Mouse (Mus musculus) forebrain, embryonic 15.5 days (tissue): Measurements from ENCODE around the gene Ano4. TPM values are rescaled to one million over a fixed set of nuclear protein-coding genes. Genes with fewer than 3 reads are reported as not detected.

Experiments used
- ATAC-seq: fragments of 200-750 bp; cut with Nextera tagmentation; replicated peaks from 2 replicates; pipeline ENCODE4 v1.8.0; 2017; ENCODE audit warnings: mild to moderate bottlenecking, moderate TSS enrichment, moderate library complexity
- H3K27ac ChIP-seq: fragments of 300-500 bp; sonication (generic); replicated peaks from 2 replicates; pipeline ENCODE4 v1.5.1; 2015; ENCODE audit warnings: mild to moderate bottlenecking, inconsistent platforms
- H3K27me3 ChIP-seq: fragments of 300-500 bp; sonication (generic); 2 replicates; pipeline ENCODE4 v1.6.1; 2015; ENCODE audit warnings: inconsistent platforms
- H3K36me3 ChIP-seq: fragments of 300-500 bp; sonication (generic); 2 replicates; pipeline ENCODE4 v1.6.1; 2015; ENCODE audit warnings: mild to moderate bottlenecking, inconsistent platforms
- H3K4me1 ChIP-seq: fragments of 300-500 bp; sonication (generic); 2 replicates; pipeline ENCODE4 v1.6.1; 2015; ENCODE audit warnings: inconsistent platforms
- H3K4me2 ChIP-seq: fragments of 300-500 bp; sonication (generic); replicated peaks from 2 replicates; pipeline ENCODE4 v1.6.1; 2015; ENCODE audit warnings: mild to moderate bottlenecking, inconsistent platforms
- H3K4me3 ChIP-seq: fragments of 300-500 bp; sonication (generic); 2 replicates; pipeline ENCODE4 v1.5.1; 2015; ENCODE audit warnings: mild to moderate bottlenecking, inconsistent platforms
- H3K9ac ChIP-seq: fragments of 300-500 bp; sonication (generic); replicated peaks from 2 replicates; pipeline ENCODE4 v1.6.1; 2015; ENCODE audit warnings: mild to moderate bottlenecking, inconsistent platforms
- H3K9me3 ChIP-seq: fragments of 300-500 bp; sonication (generic); 2 replicates; pipeline ENCODE4 v1.6.1; 2016; ENCODE audit warnings: inconsistent platforms
- WGBS: fragments of 180-500 bp; shearing (Covaris S2); methylation state at CpG from one replicate; pipeline ENCODE4 v1.1.7; 2015; ENCODE audit warnings: mixed read lengths; 5-methylcytosine and 5-hydroxymethylcytosine counted together
- polyA plus RNA-seq: library from polyadenylated mRNA; unstranded; fragments of >200 nt; fragmentation: Nextera tagmentation; extraction: Ambion mirVana; gene quantifications from 2 replicates; pipeline ENCODE4 v1.2.1, GENCODE M21; 2015

Gene Ano4
- polyA plus RNA-seq, 1 experiment from 2014 or later = 4.5 TPM

GRCm38 (mm10) chr10:88983444-88983843, 361.1 kb downstream of the Ano4 start:
- no peak overlapping the region for H3K9ac ChIP-seq
- H3K9me3 ChIP-seq = no peaks in the 10 kb centered on the region
- WGBS = 29% methylated on average over 8 of the region's 8 CpGs
- no peak overlapping the region for H3K4me2 ChIP-seq
- no peak for ATAC-seq
- H3K4me1 ChIP-seq = no peaks in the 10 kb centered on the region
- no peaks in the 10 kb centered on the region for H3K36me3 ChIP-seq
- H3K27ac ChIP-seq = no peak overlapping the region
- no peak overlapping the region for H3K4me3 ChIP-seq
- no peaks in the 10 kb centered on the region for H3K27me3 ChIP-seq

DNA sequence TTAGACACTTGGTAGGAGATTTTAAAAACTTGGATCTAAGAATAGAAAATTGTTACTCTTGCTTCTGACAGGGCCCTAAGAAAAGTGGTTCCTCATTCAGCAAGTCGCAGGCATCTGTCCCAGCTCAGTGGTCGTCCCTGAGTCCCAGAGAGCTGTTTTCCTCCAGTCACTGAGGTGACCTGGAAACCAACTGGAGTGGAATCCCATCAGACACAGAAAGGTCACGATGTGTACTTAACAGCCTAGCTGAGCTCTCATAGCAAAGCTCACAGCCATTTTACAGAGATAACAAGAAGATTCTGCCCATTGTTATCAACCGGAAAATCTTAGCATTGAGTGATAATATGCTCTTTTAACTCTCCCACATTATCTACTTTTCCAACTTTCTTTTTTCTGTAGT, 365.1 kb downstream of the Ano4 start:
- ATAC-seq = no peak
- no peak overlapping the region for H3K9ac ChIP-seq
- no peak overlapping the region for H3K4me2 ChIP-seq
- 87% methylated on average over 4 of the region's 4 CpGs for WGBS
- H3K27me3 ChIP-seq = no peaks in the 10 kb centered on the region
- H3K27ac ChIP-seq = no peak overlapping the region
- H3K9me3 ChIP-seq = no peaks in the 10 kb centered on the region
- H3K4me3 ChIP-seq = no peak overlapping the region
- H3K4me1 ChIP-seq = no peaks in the 10 kb centered on the region
- no peaks in the 10 kb centered on the region for H3K36me3 ChIP-seq

DNA sequence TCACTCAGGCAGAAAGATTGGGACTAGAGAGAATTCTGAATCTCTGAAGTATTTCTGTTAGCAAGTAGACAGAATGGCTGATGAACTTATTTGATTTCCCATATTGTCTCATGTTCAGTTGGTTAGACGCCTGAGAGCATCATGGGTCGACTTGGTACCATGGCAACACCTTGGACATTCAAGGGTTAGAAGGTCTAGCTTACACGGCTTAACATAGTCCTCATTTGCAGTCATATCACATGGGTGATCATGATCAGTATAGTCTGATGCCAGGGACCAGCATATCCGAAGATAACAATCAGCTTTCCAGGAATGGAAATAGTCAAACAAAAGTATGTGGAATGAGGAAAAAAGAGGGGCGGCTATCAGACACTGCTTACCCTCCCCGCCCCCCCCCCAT, 365.6 kb downstream of the Ano4 start:
- Histone ChIP-seq H3K9me3 (no peaks in the 10 kb centered on the region), H3K4me2 (no peak overlapping the region), H3K36me3 (no peaks in the 10 kb centered on the region), H3K27ac (no peak overlapping the region), H3K4me1 (no peaks in the 10 kb centered on the region), H3K27me3 (no peaks in the 10 kb centered on the region), H3K9ac (no peak overlapping the region), H3K4me3 (no peak overlapping the region)
- ATAC-seq = no peak
- WGBS = 68% methylated on average over 6 of the region's 6 CpGs

GRCm38 (mm10) chr10:88970951-88971725, 373.4 kb downstream of the Ano4 start:
- no peak overlapping the region for H3K4me2 ChIP-seq
- WGBS = 89% methylated on average over 7 of the region's 7 CpGs
- H3K27ac ChIP-seq = no peak overlapping the region
- H3K36me3 ChIP-seq = no peaks in the 10 kb centered on the region
- no peaks in the 10 kb centered on the region for H3K9me3 ChIP-seq
- no peaks in the 10 kb centered on the region for H3K27me3 ChIP-seq
- no peaks in the 10 kb centered on the region for H3K4me1 ChIP-seq
- H3K4me3 ChIP-seq = no peak overlapping the region
- no peak for ATAC-seq
- H3K9ac ChIP-seq = no peak overlapping the region

DNA sequence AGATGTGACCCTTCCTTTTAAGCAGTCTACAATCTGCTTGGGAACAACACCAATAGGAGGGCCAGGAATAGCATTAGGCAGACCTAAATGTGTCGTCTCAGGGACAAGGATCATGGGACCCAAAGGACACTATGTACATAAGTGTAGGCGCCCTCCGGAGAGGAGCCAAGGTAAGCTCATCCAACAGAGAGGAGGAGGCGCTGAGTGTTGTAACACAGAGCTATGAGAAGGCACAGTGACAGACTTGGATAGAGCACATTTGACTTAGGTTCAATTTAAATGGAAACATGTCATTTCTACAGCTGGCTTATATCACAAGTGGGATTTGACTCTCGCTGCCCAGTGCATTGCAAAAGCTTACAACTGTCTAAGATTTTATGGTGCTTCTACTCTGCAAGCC, 376.0 kb downstream of the Ano4 start:
- no peak for ATAC-seq
- no peaks in the 10 kb centered on the region for H3K27me3 ChIP-seq
- no peak overlapping the region for H3K4me2 ChIP-seq
- no peak overlapping the region for H3K9ac ChIP-seq
- no peaks in the 10 kb centered on the region for H3K4me1 ChIP-seq
- H3K36me3 ChIP-seq = no peaks in the 10 kb centered on the region
- WGBS = 97% methylated on average over 5 of the region's 5 CpGs
- H3K27ac ChIP-seq = no peak overlapping the region
- H3K9me3 ChIP-seq = no peaks in the 10 kb centered on the region
- no peak overlapping the region for H3K4me3 ChIP-seq

DNA sequence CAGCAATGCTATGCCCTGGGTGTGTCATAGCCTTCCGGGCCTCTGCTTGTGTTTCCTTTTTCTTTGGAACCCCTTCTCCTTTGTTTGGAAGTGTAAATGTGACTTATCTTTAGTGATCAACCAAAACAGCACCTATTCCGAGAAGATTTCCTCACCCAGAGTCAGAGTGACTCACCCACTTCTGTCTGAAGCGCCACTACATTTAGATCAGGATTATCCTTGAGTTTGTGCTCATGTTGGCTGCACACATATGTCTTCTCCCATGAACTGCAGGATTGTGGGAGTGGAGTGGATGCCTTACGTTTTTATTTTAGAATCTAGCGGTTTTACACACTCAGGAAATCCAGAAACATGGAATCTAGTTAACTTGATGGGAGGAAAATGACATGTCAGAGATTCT, 383.8 kb downstream of the Ano4 start:
- Histone ChIP-seq H3K9me3 (no peaks in the 10 kb centered on the region), H3K9ac (no peak overlapping the region), H3K27me3 (no peaks in the 10 kb centered on the region), H3K27ac (no peak overlapping the region), H3K4me2 (no peak overlapping the region), H3K36me3 (no peaks in the 10 kb centered on the region), H3K4me1 (no peaks in the 10 kb centered on the region), H3K4me3 (no peak overlapping the region)
- WGBS = 77% methylated on average over 5 of the region's 5 CpGs
- no peak for ATAC-seq

- Histone ChIP-seq H3K9me3 (no peaks in the 10 kb centered on the region), H3K4me1 (no peaks in the 10 kb centered on the region), H3K27ac (no peak overlapping the region), H3K4me2 (no peak overlapping the region), H3K36me3 (no peaks in the 10 kb centered on the region), H3K9ac (no peak overlapping the region), H3K4me3 (no peak overlapping the region), H3K27me3 (no peaks in the 10 kb centered on the region)
- 85% methylated on average over 4 of the region's 4 CpGs for WGBS
- ATAC-seq = no peak
These were observed 394.3 kb downstream of the Ano4 start for GRCm38 (mm10) chr10:88950297-88950653.

- Histone ChIP-seq H3K4me1 (no peaks in the 10 kb centered on the region), H3K4me3 (no peak overlapping the region), H3K4me2 (no peak overlapping the region), H3K9me3 (no peaks in the 10 kb centered on the region), H3K9ac (no peak overlapping the region), H3K27ac (no peak overlapping the region), H3K27me3 (no peaks in the 10 kb centered on the region), H3K36me3 (no peaks in the 10 kb centered on the region)
- ATAC-seq = no peak
- 92% methylated on average over 12 of the region's 12 CpGs for WGBS
These were observed 394.8 kb downstream of the Ano4 start for GRCm38 (mm10) chr10:88949649-88950296.

Other genes with a start within 250 kb of the Ano4 start
- gene Gas2l3, start 99.2 kb upstream of the Ano4 start, polyA plus RNA-seq = 12.1 and 13.9 TPM in 2 replicates
- 0.11 and 0.17 TPM in 2 replicates for gene Nr1h4, start 188.8 kb upstream of the Ano4 start, polyA plus RNA-seq